Mouse (Mus musculus) stomach, postnatal 0 days (tissue): ENCODE measurements around the gene Tmem229a. TPM values are rescaled to one million over a fixed set of nuclear protein-coding genes. Genes with fewer than 3 reads are reported as not detected.

Experiments used
- ATAC-seq: fragments of 200-750 bp; cut with Nextera tagmentation; 2 replicates; pipeline ENCODE4 v1.8.0; 2017; ENCODE audit not compliant: low FRiP score, low TSS enrichment
- DNase-seq: peaks from one replicate; pipeline ENCODE4 v3.0.0-alpha.2; 2016; ENCODE audit warnings: low spot score
- H3K27ac ChIP-seq: fragments of 300-500 bp; sonication (generic); replicated peaks from 2 replicates; pipeline ENCODE4 v1.5.1; 2014; ENCODE audit warnings: mild to moderate bottlenecking, control low read depth
- H3K27me3 ChIP-seq: fragments of 300-500 bp; sonication (generic); 2 replicates; pipeline ENCODE4 v1.6.1; 2014; ENCODE audit warnings: low read length; ENCODE audit not compliant: control insufficient read depth, insufficient read depth
- H3K36me3 ChIP-seq: fragments of 300-500 bp; sonication (generic); 2 replicates; pipeline ENCODE4 v1.6.1; 2014; ENCODE audit warnings: low read length, mixed read lengths; ENCODE audit not compliant: control insufficient read depth, insufficient read depth
- H3K4me1 ChIP-seq: fragments of 300-500 bp; sonication (generic); replicated peaks from 2 replicates; pipeline ENCODE4 v1.6.1; 2014; ENCODE audit warnings: antibody characterized with exemption; ENCODE audit not compliant: control insufficient read depth, insufficient read depth
- H3K4me2 ChIP-seq: fragments of 300-500 bp; sonication (generic); replicated peaks from 2 replicates; pipeline ENCODE4 v1.6.1; 2014; ENCODE audit warnings: low read depth, mild to moderate bottlenecking, control low read depth, moderate library complexity
- H3K4me3 ChIP-seq: fragments of 300-500 bp; sonication (generic); 2 replicates; pipeline ENCODE4 v1.5.1; 2014; ENCODE audit warnings: low read depth, low read length, control low read depth
- H3K9ac ChIP-seq: fragments of 300-500 bp; sonication (generic); 2 replicates; pipeline ENCODE4 v1.6.1; 2014; ENCODE audit warnings: mild to moderate bottlenecking, low read length, control low read depth, mixed read lengths
- H3K9me3 ChIP-seq: fragments of 300-500 bp; sonication (generic); 2 replicates; pipeline ENCODE4 v1.6.1; 2016; ENCODE audit warnings: low read length; ENCODE audit not compliant: control insufficient read depth
- CTCF ChIP-seq: IDR thresholded peaks from 2 replicates; pipeline ENCODE4 v1.5.1; 2016; ENCODE audit warnings: antibody characterized with exemption, low read depth, mild to moderate bottlenecking, moderate library complexity
- EP300 ChIP-seq: optimal IDR thresholded peaks from 2 replicates; pipeline ENCODE3; 2016; ENCODE audit warnings: antibody characterized with exemption
- WGBS: fragments of 180-500 bp; shearing (Covaris S2); extraction: QIAGEN DNeasy Blood & Tissue Kit; methylation state at CpG from one replicate; pipeline ENCODE4 v1.1.7; 2014; 5-methylcytosine and 5-hydroxymethylcytosine counted together
- polyA plus RNA-seq: library from polyadenylated mRNA; unstranded; fragments of >200 nt; fragmentation: Nextera tagmentation; extraction: Ambion mirVana; gene quantifications from 2 replicates; pipeline ENCODE4 v1.2.1, GENCODE M21; 2015

The Tmem229a gene
- polyA plus RNA-seq, 1 experiment from 2014 or later, result 1.0 TPM

- H3K9me3 ChIP-seq, result no peaks in the 10 kb centered on the region
- no peak for ATAC-seq
- TF ChIP-seq EP300 (no peak), CTCF (no peak)
- no peaks in the 10 kb centered on the region for H3K4me1 ChIP-seq
- no peak overlapping the region for H3K27ac ChIP-seq
- DNase-seq, result no peak
- H3K4me3 ChIP-seq, result no peak overlapping the region
- H3K36me3 ChIP-seq, result no peaks in the 10 kb centered on the region
- H3K9ac ChIP-seq, result no peak overlapping the region
- no peaks in the 10 kb centered on the region for H3K27me3 ChIP-seq
- WGBS, result 66% methylated on average over 2 of the region's 2 CpGs
- H3K4me2 ChIP-seq, result no peak overlapping the region
Observed at GRCm38 (mm10) chr6:24966010-24966682, 10.0 kb upstream of the Tmem229a start.

DNA sequence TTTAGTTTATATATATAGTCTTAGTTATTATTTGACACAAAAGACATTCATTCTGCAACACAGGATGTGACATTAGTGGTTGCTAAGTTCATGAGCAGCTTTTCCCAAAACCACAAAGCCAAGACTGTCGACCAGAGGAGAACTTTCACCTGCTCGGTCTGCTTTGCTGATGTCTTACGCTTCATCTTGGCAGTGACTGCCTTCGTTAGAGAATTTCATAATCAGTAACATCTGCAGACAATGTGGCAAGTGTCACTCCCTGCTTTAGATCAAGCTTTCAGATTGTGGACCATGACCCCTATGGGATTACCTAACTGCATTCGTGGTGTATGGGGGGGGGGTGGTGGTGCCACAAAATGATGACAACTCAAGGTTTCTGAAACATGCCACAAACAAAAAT, 7.7 kb upstream of the Tmem229a start:
- no peaks in the 10 kb centered on the region for H3K36me3 ChIP-seq
- H3K27me3 ChIP-seq, result no peaks in the 10 kb centered on the region
- H3K27ac ChIP-seq, result no peak overlapping the region
- DNase-seq (no peak), ATAC-seq (no peak)
- TF ChIP-seq CTCF, result no peak
- no peak for TF ChIP-seq EP300
- H3K9ac ChIP-seq, result no peak overlapping the region
- H3K4me2 ChIP-seq, result no peak overlapping the region
- whole genome bisulfite sequencing, result 70% methylated on average over 5 of the region's 5 CpGs
- H3K9me3 ChIP-seq, result no peaks in the 10 kb centered on the region
- no peaks in the 10 kb centered on the region for H3K4me1 ChIP-seq
- H3K4me3 ChIP-seq, result no peak overlapping the region

DNA sequence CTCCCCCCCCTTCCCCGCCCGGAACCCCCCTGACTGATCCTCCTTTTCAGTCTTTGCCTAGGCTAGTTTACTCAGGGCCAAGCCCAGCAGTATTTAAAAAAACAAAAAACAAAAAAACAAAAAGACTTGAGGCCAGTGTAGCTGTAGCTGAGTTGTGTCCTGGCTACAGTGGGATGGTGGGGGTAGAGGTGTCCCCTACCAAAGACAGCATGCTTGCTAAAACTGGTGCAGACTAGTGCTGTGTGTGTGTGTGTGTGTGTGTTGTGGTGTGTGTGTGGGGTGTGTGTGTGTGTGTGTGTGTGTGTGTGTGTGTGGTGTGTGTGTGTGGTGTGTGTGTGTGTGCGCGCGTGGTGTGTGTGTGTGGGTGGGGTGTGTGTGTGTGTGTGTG, 483 bp upstream of the Tmem229a start:
- H3K4me3 ChIP-seq, result peak overlapping the region; percentile 58
- H3K27ac ChIP-seq, result no peak overlapping the region
- no peaks in the 10 kb centered on the region for H3K36me3 ChIP-seq
- H3K4me2 ChIP-seq, result peak overlapping the region; percentile 97
- H3K9me3 ChIP-seq, result no peaks in the 10 kb centered on the region
- TF ChIP-seq EP300 (no peak), CTCF (no peak)
- ATAC-seq (no peak), DNase-seq (no peak)
- H3K9ac ChIP-seq, result peak overlapping the region; percentile 31; the same call in 1 of the 2 replicates
- H3K4me1 ChIP-seq, result no peaks in the 10 kb centered on the region
- H3K27me3 ChIP-seq, result 0 out of 2 replicates have a peak, but pooled peaks cover 2% of the 10 kb centered on the region
- 43% methylated on average over 3 of the region's 5 CpGs for WGBS

GRCm38 (mm10) chr6:24955131-24955945, 759 bp downstream of the Tmem229a start:
- no peak overlapping the region; the same call in 1 of the 2 replicates for H3K27ac ChIP-seq

GRCm38 (mm10) chr6:24954126-24954525, 2.0 kb downstream of the Tmem229a start:
- DNase-seq (no peak), ATAC-seq (no peak)
- no peak overlapping the region for H3K9ac ChIP-seq
- H3K9me3 ChIP-seq, result no peaks in the 10 kb centered on the region
- H3K4me2 ChIP-seq, result no peak overlapping the region
- WGBS, result 85% methylated on average over 5 of the region's 5 CpGs
- H3K27ac ChIP-seq, result no peak overlapping the region
- no peak for TF ChIP-seq EP300
- TF ChIP-seq CTCF, result no peak
- H3K4me3 ChIP-seq, result no peak overlapping the region
- no peaks in the 10 kb centered on the region for H3K36me3 ChIP-seq
- H3K27me3 ChIP-seq, result 0 out of 2 replicates have a peak, but pooled peaks cover 2% of the 10 kb centered on the region
- H3K4me1 ChIP-seq, result no peaks in the 10 kb centered on the region

More at GRCm38 (mm10) chr6:24955131-24955945, 759 bp downstream of the Tmem229a start:
- WGBS, result under 1% methylated on average over 84 of the region's 91 CpGs
- peak; percentile 63; the same call in 1 of the 2 replicates for ATAC-seq
- H3K27me3 ChIP-seq, result 0 out of 2 replicates have a peak, but pooled peaks cover 2% of the 10 kb centered on the region
- no peaks in the 10 kb centered on the region for H3K4me1 ChIP-seq
- H3K9me3 ChIP-seq, result no peaks in the 10 kb centered on the region
- peak overlapping the region; percentile 58 for H3K4me3 ChIP-seq
- peak overlapping the region; percentile 52 for H3K9ac ChIP-seq
- DNase-seq, result peak; percentile 33
- no peak for TF ChIP-seq EP300
- TF ChIP-seq CTCF, result peak; percentile 15; the same call in 1 of the 2 replicates
- no peaks in the 10 kb centered on the region for H3K36me3 ChIP-seq
- H3K4me2 ChIP-seq, result peak overlapping the region; percentile 97
